ENCODE assay signal across 18 mouse cellular contexts in the genomic region with DNA sequence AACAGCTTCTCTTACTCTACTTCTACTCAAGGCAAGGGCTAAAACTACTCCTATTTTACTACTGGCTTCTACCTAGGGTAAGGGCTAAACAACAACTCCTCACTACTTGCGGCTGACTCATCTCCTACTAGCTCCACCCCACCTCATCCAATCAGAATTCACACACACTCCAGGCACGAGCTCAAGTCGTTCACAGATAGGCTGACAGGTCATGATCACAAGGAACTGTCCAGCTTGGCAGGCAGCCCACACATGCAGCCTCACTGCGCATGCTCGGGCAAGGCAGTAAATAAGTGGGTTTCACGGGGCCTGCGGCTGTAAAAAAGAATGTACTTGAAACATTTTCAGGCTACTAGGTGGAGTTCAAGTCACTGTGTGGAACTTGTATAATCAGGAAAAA.
DNase-seq lines count a peak whose midpoint lies in the region; ATAC-seq and TF ChIP-seq lines count a peak whose summit lies in the region.
"Had no signal": no experiment of that assay in that cellular context is flagged by ENCODE, and none has a peak within 500 bp of the region (broad histone marks: within the 10 kb centered on the region; RNA-seq: fewer than 3 reads in every experiment).

No protein-coding gene starts in this region.

- H3K27me3 ChIP-seq in forebrain, embryonic 11.5 days (ENCODE audit: control insufficient read depth, insufficient read depth, low read length): no peaks in the 10 kb centered on the region
- H3K27me3 ChIP-seq in forebrain, postnatal 0 days (ENCODE audit: insufficient read depth, low read length): no peaks in the 10 kb centered on the region
- H3K27me3 ChIP-seq: forebrain, embryonic 15.5 days; kidney, embryonic 15.5 days had no signal

- no peak overlapping the region for H3K4me2 ChIP-seq in forebrain, embryonic 11.5 days (ENCODE audit: low read depth, low read length, severe bottlenecking)
- no peak overlapping the region for H3K4me2 ChIP-seq in forebrain, postnatal 0 days (ENCODE audit: low read depth)
- H3K4me2 ChIP-seq: forebrain, embryonic 15.5 days; kidney, embryonic 15.5 days had no signal

- no peak for TF ChIP-seq CTCF in forebrain, postnatal 0 days (IDR thresholded peaks at IDR 0.05; ENCODE audit: low read depth)

- WGBS in forebrain, embryonic 11.5 days: 64% methylated on average over 7 of the region's 7 CpGs
- whole genome bisulfite sequencing in forebrain, postnatal 0 days: 52% methylated on average over 7 of the region's 7 CpGs

- no peaks in the 10 kb centered on the region for H3K9me3 ChIP-seq in forebrain, embryonic 11.5 days (ENCODE audit: control insufficient read depth, low read length)
- no peaks in the 10 kb centered on the region for H3K9me3 ChIP-seq in forebrain, postnatal 0 days (ENCODE audit: low read length)
- H3K9me3 ChIP-seq: forebrain, embryonic 15.5 days; hindbrain, embryonic 10.5 days; kidney, embryonic 15.5 days had no signal

- H3K36me3 ChIP-seq in forebrain, embryonic 11.5 days (ENCODE audit: control insufficient read depth, insufficient read depth, low read length): no peaks in the 10 kb centered on the region
- H3K36me3 ChIP-seq in forebrain, postnatal 0 days (ENCODE audit: insufficient read depth): no peaks in the 10 kb centered on the region
- H3K36me3 ChIP-seq: forebrain, embryonic 15.5 days; hindbrain, embryonic 10.5 days; kidney, embryonic 15.5 days had no signal

- no peak overlapping the region for H3K27ac ChIP-seq in forebrain, embryonic 11.5 days (ENCODE audit: low read depth, low read length)
- H3K27ac ChIP-seq in forebrain, postnatal 0 days (ENCODE audit: low read depth, low read length): no peak overlapping the region
- H3K27ac ChIP-seq: forebrain, embryonic 15.5 days; gastrocnemius, adult 2 months; hindbrain, embryonic 10.5 days; kidney, embryonic 15.5 days; layer of hippocampus, adult 2 months had no signal

- H3K4me1 ChIP-seq in forebrain, embryonic 11.5 days (replicated peaks; ENCODE audit: control insufficient read depth, insufficient read depth, low read length): no peaks in the 10 kb centered on the region
- no peaks in the 10 kb centered on the region for H3K4me1 ChIP-seq in forebrain, postnatal 0 days (ENCODE audit: insufficient read depth)
- H3K4me1 ChIP-seq: forebrain, embryonic 15.5 days; hindbrain, embryonic 10.5 days; kidney, embryonic 15.5 days had no signal

- peak; percentile 46 for DNase-seq in forebrain, embryonic 11.5 days (ENCODE audit: low spot score)
- no peak for DNase-seq in forebrain, postnatal 0 days
- DNase-seq in retina, postnatal 1 day: peak; percentile 5
- no peak for DNase-seq in retina, embryonic 14.5 days (ENCODE audit: low spot score)
- peak; percentile 59 for DNase-seq in ZHBTc4 (ENCODE audit: low read depth, low spot score)
- no peak for DNase-seq in natural killer cell, adult 2 months (ENCODE audit: low spot score in 2 of 2)
- no peak for DNase-seq in right cerebral cortex, adult 18-20 months
- DNase-seq: B cell, adult 2 months; cerebellum, adult 9-11 months; gastrocnemius, adult 2 months; heart, adult 18-20 months had no signal

- H3K9ac ChIP-seq in forebrain, embryonic 11.5 days (ENCODE audit: low read length): no peak overlapping the region
- H3K9ac ChIP-seq in forebrain, postnatal 0 days: no peak overlapping the region
- H3K9ac ChIP-seq: forebrain, embryonic 15.5 days; kidney, embryonic 15.5 days had no signal

- ATAC-seq in forebrain, embryonic 11.5 days (replicated peaks; ENCODE audit: low FRiP score): no peak
- no peak for ATAC-seq in forebrain, postnatal 0 days
- ATAC-seq in megakaryocyte-erythroid progenitor cell, adult 5-6 weeks (replicated peaks; ENCODE audit: low FRiP score, low TSS enrichment, poor library complexity, severe bottlenecking): no peak
- ATAC-seq: forebrain, embryonic 15.5 days; inflammation-experienced regulatory T-cells, adult 6 months had no signal

- no peak overlapping the region for H3K4me3 ChIP-seq in forebrain, embryonic 11.5 days (ENCODE audit: low read depth, low read length)
- no peak overlapping the region for H3K4me3 ChIP-seq in forebrain, postnatal 0 days (ENCODE audit: low read depth, low read length)
- H3K4me3 ChIP-seq: erythroblast, embryonic 14.5 days; forebrain, embryonic 15.5 days; gastrocnemius, adult 2 months; hindbrain, embryonic 10.5 days; kidney, embryonic 15.5 days; layer of hippocampus, adult 2 months had no signal

Comparison
In these comparisons a context has a peak if more than half of its experiments do, and no peak if none do; other contexts are left out.
1. DNase-seq: peak in forebrain, embryonic 11.5 days (single experiment), retina, postnatal 1 day (single experiment) and ZHBTc4 (single experiment); none in forebrain, postnatal 0 days (single experiment), retina, embryonic 14.5 days (single experiment), natural killer cell, adult 2 months (0 of 2) and right cerebral cortex, adult 18-20 months (single experiment).